Mouse (Mus musculus): ENCODE results near the gene B4galnt4. TPM values are rescaled to one million over a fixed set of nuclear protein-coding genes. Genes with fewer than 3 reads are reported as not detected.

Gene B4galnt4
- total and polyA plus RNA-seq, 2 experiments from 2014 or later = 41.8 to 124 TPM

- H3K4me3 ChIP-seq (ENCODE audit: low read length) = no peak overlapping the region
- WGBS = 34% methylated on average over 18 of the region's 18 CpGs
- H3K27ac ChIP-seq = no peak overlapping the region
- H3K4me1 ChIP-seq (ENCODE audit: insufficient read depth, low read length) = no peaks in the 10 kb centered on the region
- no peaks in the 10 kb centered on the region for H3K9me3 ChIP-seq (ENCODE audit: low read length)
- peaks cover 11% of the 10 kb centered on the region; the same call in 1 of the 2 replicates for H3K27me3 ChIP-seq (ENCODE audit: insufficient read depth, low read length)
- TF ChIP-seq CTCF (IDR thresholded peaks at IDR 0.05; ENCODE audit: low read depth) = no peak
- H3K9ac ChIP-seq (replicated peaks; ENCODE audit: low read length) = no peak overlapping the region
- ATAC-seq (no peak), DNase-seq (ENCODE audit: low spot score) (no peak)
- H3K36me3 ChIP-seq (ENCODE audit: insufficient read depth, low read length) = no peaks in the 10 kb centered on the region
- no peak overlapping the region for H3K4me2 ChIP-seq (ENCODE audit: low read depth, low read length)
These were observed 27.6 kb downstream of the B4galnt4 start for GRCm38 (mm10) chr7:141088473-141088872.

- Histone ChIP-seq H3K9me3 (ENCODE audit: low read length) (no peaks in the 10 kb centered on the region), H3K4me1 (ENCODE audit: insufficient read depth, low read length) (no peaks in the 10 kb centered on the region), H3K4me3 (ENCODE audit: low read length) (no peak overlapping the region), H3K36me3 (ENCODE audit: insufficient read depth, low read length) (no peaks in the 10 kb centered on the region), H3K27me3 (ENCODE audit: insufficient read depth, low read length) (peaks cover 11% of the 10 kb centered on the region; the same call in 1 of the 2 replicates), H3K4me2 (ENCODE audit: low read depth, low read length) (no peak overlapping the region), H3K9ac (replicated peaks; ENCODE audit: low read length) (no peak overlapping the region), H3K27ac (no peak overlapping the region)
- no peak for DNase-seq (ENCODE audit: low spot score)
- WGBS = 62% methylated on average over 8 of the region's 8 CpGs
- TF ChIP-seq CTCF (IDR thresholded peaks at IDR 0.05; ENCODE audit: low read depth) = no peak
- ATAC-seq = no peak
These were observed 29.3 kb downstream of the B4galnt4 start for GRCm38 (mm10) chr7:141090228-141090627.

GRCm38 (mm10) chr7:141092051-141092735, 31.3 kb downstream of the B4galnt4 start:
- Histone ChIP-seq H3K4me2 (ENCODE audit: low read depth, low read length) (peak overlapping the region; percentile 46), H3K27me3 (ENCODE audit: insufficient read depth, low read length) (peaks cover 11% of the 10 kb centered on the region; the same call in 1 of the 2 replicates), H3K9ac (replicated peaks; ENCODE audit: low read length) (no peak overlapping the region), H3K36me3 (ENCODE audit: insufficient read depth, low read length) (no peaks in the 10 kb centered on the region), H3K4me3 (ENCODE audit: low read length) (peak overlapping the region; percentile 7), H3K9me3 (ENCODE audit: low read length) (no peaks in the 10 kb centered on the region), H3K4me1 (ENCODE audit: insufficient read depth, low read length) (no peaks in the 10 kb centered on the region), H3K27ac (no peak overlapping the region)
- 7% methylated on average over 37 of the region's 37 CpGs for WGBS
- TF ChIP-seq CTCF (IDR thresholded peaks at IDR 0.05; ENCODE audit: low read depth) = peak; percentile 66
- ATAC-seq (peak; percentile 81), DNase-seq (ENCODE audit: low spot score) (peak; percentile 74)

GRCm38 (mm10) chr7:141093950-141094349, 33.0 kb downstream of the B4galnt4 start:
- peaks cover 8% of the 10 kb centered on the region; the same call in 1 of the 2 replicates for H3K27me3 ChIP-seq (ENCODE audit: insufficient read depth, low read length)
- no peaks in the 10 kb centered on the region for H3K36me3 ChIP-seq (ENCODE audit: insufficient read depth, low read length)
- no peak overlapping the region for H3K9ac ChIP-seq (replicated peaks; ENCODE audit: low read length)

GRCm38 (mm10) chr7:141094487-141095205, 33.7 kb downstream of the B4galnt4 start:
- H3K27me3 ChIP-seq (ENCODE audit: insufficient read depth, low read length) = 0 out of 2 replicates have a peak, but pooled peaks cover 6% of the 10 kb centered on the region
- H3K9ac ChIP-seq (replicated peaks; ENCODE audit: low read length) = no peak overlapping the region
- peaks cover 3% of the 10 kb centered on the region for H3K4me1 ChIP-seq (ENCODE audit: insufficient read depth, low read length)
- no peaks in the 10 kb centered on the region for H3K9me3 ChIP-seq (ENCODE audit: low read length)
- H3K4me3 ChIP-seq (ENCODE audit: low read length) = no peak overlapping the region
- H3K36me3 ChIP-seq (ENCODE audit: insufficient read depth, low read length) = no peaks in the 10 kb centered on the region
- H3K4me2 ChIP-seq (ENCODE audit: low read depth, low read length) = no peak overlapping the region
- no peak overlapping the region for H3K27ac ChIP-seq
- DNase-seq (ENCODE audit: low spot score) (no peak), ATAC-seq (no peak)
- WGBS = 57% methylated on average over 15 of the region's 15 CpGs
- no peak for TF ChIP-seq CTCF (IDR thresholded peaks at IDR 0.05; ENCODE audit: low read depth)

More at GRCm38 (mm10) chr7:141093950-141094349, 33.0 kb downstream of the B4galnt4 start:
- H3K4me3 ChIP-seq (ENCODE audit: low read length) = no peak overlapping the region
- DNase-seq (ENCODE audit: low spot score) = no peak
- no peaks in the 10 kb centered on the region for H3K4me1 ChIP-seq (ENCODE audit: insufficient read depth, low read length)
- no peaks in the 10 kb centered on the region for H3K9me3 ChIP-seq (ENCODE audit: low read length)
- WGBS = 86% methylated on average over 6 of the region's 6 CpGs
- H3K4me2 ChIP-seq (ENCODE audit: low read depth, low read length) = no peak overlapping the region
- no peak for ATAC-seq
- TF ChIP-seq CTCF (IDR thresholded peaks at IDR 0.05; ENCODE audit: low read depth) = no peak
- no peak overlapping the region for H3K27ac ChIP-seq

GRCm38 (mm10) chr7:141096021-141096420, 35.1 kb downstream of the B4galnt4 start:
- Histone ChIP-seq H3K4me1 (ENCODE audit: insufficient read depth, low read length) (peaks cover 4% of the 10 kb centered on the region), H3K27me3 (ENCODE audit: insufficient read depth, low read length) (0 out of 2 replicates have a peak, but pooled peaks cover 13% of the 10 kb centered on the region), H3K4me3 (ENCODE audit: low read length) (no peak overlapping the region), H3K36me3 (ENCODE audit: insufficient read depth, low read length) (no peaks in the 10 kb centered on the region), H3K4me2 (ENCODE audit: low read depth, low read length) (no peak overlapping the region; the same call in 1 of the 2 replicates), H3K27ac (no peak overlapping the region), H3K9me3 (ENCODE audit: low read length) (no peaks in the 10 kb centered on the region), H3K9ac (replicated peaks; ENCODE audit: low read length) (no peak overlapping the region)
- DNase-seq (ENCODE audit: low spot score) (no peak), ATAC-seq (no peak)
- WGBS = 80% methylated on average over 6 of the region's 6 CpGs
- no peak for TF ChIP-seq CTCF (IDR thresholded peaks at IDR 0.05; ENCODE audit: low read depth)
